Mouse (Mus musculus): Measurements from ENCODE around the gene Nr1h4.

DNA sequence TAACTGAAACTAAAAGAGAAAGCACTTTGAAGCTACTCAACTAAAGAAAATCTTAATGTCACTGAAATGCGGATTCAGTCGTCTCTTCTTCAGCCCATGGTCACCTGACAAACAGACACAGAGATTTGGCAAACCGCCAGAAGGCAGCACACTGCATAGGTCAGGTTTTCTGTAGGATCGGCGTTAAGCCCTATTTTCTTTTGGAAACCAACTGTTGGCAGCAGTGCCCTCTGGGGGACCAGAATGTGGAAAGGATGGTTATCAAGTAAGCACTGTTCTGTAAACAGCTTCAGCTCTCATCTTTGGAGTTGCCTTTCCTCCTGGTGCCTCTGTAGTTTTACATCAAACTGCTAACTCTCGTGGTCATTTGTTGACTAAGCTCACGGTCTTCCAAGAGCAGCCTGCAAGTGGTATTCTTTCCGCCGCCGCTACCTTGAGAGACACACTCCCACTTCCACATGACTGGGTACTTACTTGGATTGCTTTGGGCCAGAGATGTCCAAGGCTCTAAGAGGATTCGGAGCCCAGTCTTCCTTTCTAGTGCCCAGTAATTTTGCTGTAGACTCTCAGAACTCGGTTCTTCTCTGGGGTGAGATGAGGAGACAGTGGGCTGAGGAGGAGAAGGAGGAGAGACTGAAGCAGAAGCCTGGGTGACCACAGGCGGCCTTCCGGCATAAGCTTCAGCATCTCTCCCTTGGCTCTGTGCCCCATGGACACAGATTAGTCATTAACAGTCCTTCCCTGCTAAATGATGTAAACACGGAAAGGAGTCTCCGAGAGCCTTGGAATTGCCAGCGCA, at the start of gene Nr1h4:
- no peak for TF ChIP-seq CTCF (IDR thresholded peaks at IDR 0.05; ENCODE audit: insufficient read depth, low read length)
- TF ChIP-seq POLR2A (IDR thresholded peaks at IDR 0.05; ENCODE audit: borderline replicate concordance, extremely low read depth, low read depth, low read length): no peak

Measured in lung, adult 2 months (tissue).